Mouse (Mus musculus): Measurements from ENCODE around the gene Ribc1.

Gene Ribc1

GRCm38 (mm10) chrX:152016151-152017145 is at the start of gene Ribc1, which contains the start of gene Smc1a:
TSS of gene Ribc1 (minus strand) at chrX:152016295.
TSS of gene Smc1a (plus strand) at chrX:152016428.
- peak; percentile 90 for DNase-seq

GRCm38 (mm10) chrX:152065674-152066073 is 49.6 kb upstream of the Ribc1 start:
- DNase-seq: no peak

- DNase-seq: no peak
Measured at GRCm38 (mm10) chrX:152054094-152054493, 38.0 kb upstream of the Ribc1 start.

- no peak for DNase-seq
Measured at GRCm38 (mm10) chrX:152052546-152052945, 36.5 kb upstream of the Ribc1 start.

- DNase-seq: no peak
Measured at GRCm38 (mm10) chrX:152047230-152047629, 31.1 kb upstream of the Ribc1 start.

- DNase-seq: no peak
Measured at GRCm38 (mm10) chrX:152039865-152040264, 23.8 kb upstream of the Ribc1 start.

GRCm38 (mm10) chrX:152019294-152019693 is 3.2 kb upstream of the Ribc1 start:
- DNase-seq: no peak

- DNase-seq: no peak
Measured at GRCm38 (mm10) chrX:152017186-152017585, 1.1 kb upstream of the Ribc1 start.

- DNase-seq: no peak
Measured at GRCm38 (mm10) chrX:152015752-152016150, 344 bp downstream of the Ribc1 start.

- no peak for DNase-seq
Measured at GRCm38 (mm10) chrX:152007863-152008262, 8.2 kb downstream of the Ribc1 start.

GRCm38 (mm10) chrX:152002865-152003264 is 13.2 kb downstream of the Ribc1 start:
- DNase-seq: no peak

- peak; percentile 79 for DNase-seq
Measured at GRCm38 (mm10) chrX:152001737-152002710, 14.1 kb downstream of the Ribc1 start, which contains the start of gene Hsd17b10. TSS of gene Hsd17b10 (plus strand) at chrX:152001845.

GRCm38 (mm10) chrX:152001182-152001684 is 14.9 kb downstream of the Ribc1 start:
- DNase-seq: no peak

GRCm38 (mm10) chrX:151999006-151999710 is 16.9 kb downstream of the Ribc1 start:
- no peak for DNase-seq

Measured in kidney, adult 18-20 months (tissue).